Mouse (Mus musculus) limb, embryonic 12.5 days (tissue): ENCODE data around the gene Htr7. TPM values are rescaled to one million over a fixed set of nuclear protein-coding genes. Genes with fewer than 3 reads are reported as not detected.

Experiments
- ATAC-seq: fragments of 200-750 bp; cut with Nextera tagmentation; 2 replicates; pipeline ENCODE4 v1.8.0; 2017; ENCODE audit warnings: low read depth, moderate TSS enrichment; ENCODE audit not compliant: insufficient number of reproducible peaks, insufficient read depth, low FRiP score, low TSS enrichment
- H3K27ac ChIP-seq: fragments of 300-500 bp; sonication (generic); 2 replicates; pipeline ENCODE4 v1.5.1; 2016; ENCODE audit warnings: mild to moderate bottlenecking, moderate library complexity
- H3K27me3 ChIP-seq: fragments of 300-500 bp; sonication (generic); 2 replicates; pipeline ENCODE4 v1.6.1; 2016; ENCODE audit warnings: mild to moderate bottlenecking, moderate library complexity
- H3K36me3 ChIP-seq: fragments of 300-500 bp; sonication (generic); 2 replicates; pipeline ENCODE4 v1.6.1; 2016; ENCODE audit warnings: mild to moderate bottlenecking, moderate library complexity
- H3K4me1 ChIP-seq: fragments of 300-500 bp; sonication (generic); replicated peaks from 2 replicates; pipeline ENCODE4 v1.6.1; 2016
- H3K4me2 ChIP-seq: fragments of 300-500 bp; sonication (generic); 2 replicates; pipeline ENCODE4 v1.6.1; 2016; ENCODE audit warnings: mild to moderate bottlenecking, moderate library complexity
- H3K4me3 ChIP-seq: fragments of 300-500 bp; sonication (generic); replicated peaks from 2 replicates; pipeline ENCODE4 v1.5.1; 2016; ENCODE audit warnings: mild to moderate bottlenecking
- H3K9ac ChIP-seq: fragments of 300-500 bp; sonication (generic); replicated peaks from 2 replicates; pipeline ENCODE4 v1.6.1; 2016; ENCODE audit warnings: mild to moderate bottlenecking, moderate library complexity
- H3K9me3 ChIP-seq: fragments of 300-500 bp; sonication (generic); 2 replicates; pipeline ENCODE4 v1.6.1; 2016; ENCODE audit warnings: mild to moderate bottlenecking, moderate library complexity
- WGBS: fragments of 180-500 bp; shearing (Covaris S2); methylation state at CpG from one replicate; pipeline ENCODE4 v1.1.7; 2016; 5-methylcytosine and 5-hydroxymethylcytosine counted together
- polyA plus RNA-seq: library from polyadenylated mRNA; unstranded; fragments of >200 nt; fragmentation: Nextera tagmentation; extraction: Ambion mirVana; gene quantifications from 2 replicates; pipeline ENCODE4 v1.2.1, GENCODE M21; 2016

Htr7 gene
- polyA plus RNA-seq, result 0.10 and 0.28 TPM in 2 replicates

GRCm38 (mm10) chr19:36057231-36057811 lies at the start of gene Htr7:
TSS of gene Htr7 (minus strand) at chr19:36057507.
- peak within 1 kb of the TSS; percentile 83 for H3K4me2 ChIP-seq
- peak; percentile 87 for ATAC-seq
- H3K36me3 ChIP-seq, result no peaks in the 10 kb centered on the region
- peak within 1 kb of the TSS; percentile 63 for H3K4me3 ChIP-seq
- H3K4me1 ChIP-seq, result peaks cover 8% of the 10 kb centered on the region
- no peak within 1 kb of the TSS for H3K27ac ChIP-seq
- peaks cover 50% of the 10 kb centered on the region for H3K27me3 ChIP-seq
- H3K9me3 ChIP-seq, result no peaks in the 10 kb centered on the region
- WGBS, result under 1% methylated on average over 78 of the region's 86 CpGs
- peak within 1 kb of the TSS; percentile 59 for H3K9ac ChIP-seq

GRCm38 (mm10) chr19:36103909-36104308 lies 46.6 kb upstream of the Htr7 start:
- Histone ChIP-seq H3K9me3 (no peaks in the 10 kb centered on the region), H3K27me3 (peaks cover 5% of the 10 kb centered on the region; the same call in 1 of the 2 replicates), H3K4me3 (no peak overlapping the region), H3K27ac (no peak overlapping the region), H3K4me2 (no peak overlapping the region), H3K4me1 (no peaks in the 10 kb centered on the region), H3K36me3 (peaks cover 53% of the 10 kb centered on the region), H3K9ac (no peak overlapping the region)
- WGBS, result 86% methylated on average over 5 of the region's 5 CpGs
- no peak for ATAC-seq

GRCm38 (mm10) chr19:36098916-36099315 lies 41.6 kb upstream of the Htr7 start:
- Histone ChIP-seq H3K9me3 (no peaks in the 10 kb centered on the region), H3K9ac (no peak overlapping the region), H3K4me3 (no peak overlapping the region), H3K27ac (no peak overlapping the region), H3K4me1 (no peaks in the 10 kb centered on the region), H3K27me3 (no peaks in the 10 kb centered on the region), H3K36me3 (peaks cover 82% of the 10 kb centered on the region), H3K4me2 (no peak overlapping the region)
- WGBS, result 79% methylated on average over 7 of the region's 7 CpGs
- no peak for ATAC-seq

- 91% methylated on average over 1 of the region's 1 CpGs for WGBS
- H3K27me3 ChIP-seq, result no peaks in the 10 kb centered on the region
- ATAC-seq, result no peak
- no peaks in the 10 kb centered on the region for H3K4me1 ChIP-seq
- H3K36me3 ChIP-seq, result peaks cover 84% of the 10 kb centered on the region
- no peak overlapping the region for H3K9ac ChIP-seq
- no peak overlapping the region for H3K27ac ChIP-seq
- no peaks in the 10 kb centered on the region for H3K9me3 ChIP-seq
- no peak overlapping the region for H3K4me3 ChIP-seq
- no peak overlapping the region for H3K4me2 ChIP-seq
Measured at GRCm38 (mm10) chr19:36098265-36098664, 41.0 kb upstream of the Htr7 start.

- Histone ChIP-seq H3K9ac (no peak overlapping the region), H3K36me3 (peaks cover 83% of the 10 kb centered on the region), H3K27me3 (no peaks in the 10 kb centered on the region), H3K4me1 (no peaks in the 10 kb centered on the region), H3K27ac (no peak overlapping the region), H3K4me2 (no peak overlapping the region), H3K4me3 (no peak overlapping the region), H3K9me3 (no peaks in the 10 kb centered on the region)
- ATAC-seq, result no peak
- WGBS, result 88% methylated on average over 3 of the region's 3 CpGs
Measured at GRCm38 (mm10) chr19:36097194-36097593, 39.9 kb upstream of the Htr7 start.

GRCm38 (mm10) chr19:36090781-36091180 lies 33.5 kb upstream of the Htr7 start:
- Histone ChIP-seq H3K9me3 (no peaks in the 10 kb centered on the region), H3K4me3 (no peak overlapping the region), H3K27me3 (no peaks in the 10 kb centered on the region), H3K9ac (no peak overlapping the region), H3K27ac (no peak overlapping the region), H3K36me3 (peaks cover 73% of the 10 kb centered on the region), H3K4me1 (no peaks in the 10 kb centered on the region), H3K4me2 (no peak overlapping the region)
- 53% methylated on average over 5 of the region's 5 CpGs for WGBS
- no peak for ATAC-seq

GRCm38 (mm10) chr19:36083262-36084225 lies 26.2 kb upstream of the Htr7 start, which contains the start of gene Rpp30:
TSS of gene Rpp30 (plus strand) at chr19:36083716.
- Histone ChIP-seq H3K36me3 (peaks cover 13% of the 10 kb centered on the region), H3K9ac (peak within 1 kb of the TSS; percentile 75), H3K4me3 (peak within 1 kb of the TSS; percentile 81), H3K27ac (peak within 1 kb of the TSS; percentile 50; the same call in 1 of the 2 replicates), H3K4me1 (peaks cover 8% of the 10 kb centered on the region), H3K27me3 (no peaks in the 10 kb centered on the region), H3K9me3 (no peaks in the 10 kb centered on the region), H3K4me2 (peak within 1 kb of the TSS; percentile 80)
- 2% methylated on average over 34 of the region's 34 CpGs for WGBS
- peak; percentile 94 for ATAC-seq

- H3K9me3 ChIP-seq, result no peaks in the 10 kb centered on the region
- H3K36me3 ChIP-seq, result peaks cover 5% of the 10 kb centered on the region; the same call in 1 of the 2 replicates
- no peaks in the 10 kb centered on the region for H3K27me3 ChIP-seq
- peak; percentile 74 for ATAC-seq
- H3K4me2 ChIP-seq, result peak overlapping the region; percentile 80
- no peak overlapping the region for H3K27ac ChIP-seq
- peak overlapping the region; percentile 13; the same call in 1 of the 2 replicates for H3K9ac ChIP-seq
- 50% methylated on average over 7 of the region's 7 CpGs for WGBS
- H3K4me1 ChIP-seq, result peaks cover 8% of the 10 kb centered on the region
- H3K4me3 ChIP-seq, result peak overlapping the region; percentile 81
Measured at GRCm38 (mm10) chr19:36082606-36083261, 25.4 kb upstream of the Htr7 start.

- no peak overlapping the region for H3K27ac ChIP-seq
- WGBS, result 69% methylated on average over 2 of the region's 2 CpGs
- ATAC-seq, result no peak
- no peaks in the 10 kb centered on the region for H3K4me1 ChIP-seq
- H3K4me2 ChIP-seq, result no peak overlapping the region
- H3K27me3 ChIP-seq, result peaks cover 15% of the 10 kb centered on the region
- H3K9me3 ChIP-seq, result no peaks in the 10 kb centered on the region
- no peak overlapping the region for H3K4me3 ChIP-seq
- H3K36me3 ChIP-seq, result no peaks in the 10 kb centered on the region
- no peak overlapping the region for H3K9ac ChIP-seq
Measured at GRCm38 (mm10) chr19:36062801-36063529, 5.7 kb upstream of the Htr7 start.

- Histone ChIP-seq H3K4me2 (peak overlapping the region; percentile 83), H3K36me3 (no peaks in the 10 kb centered on the region), H3K9ac (peak overlapping the region; percentile 59), H3K27me3 (peaks cover 50% of the 10 kb centered on the region), H3K27ac (no peak overlapping the region), H3K4me3 (peak overlapping the region; percentile 63), H3K4me1 (peaks cover 8% of the 10 kb centered on the region), H3K9me3 (no peaks in the 10 kb centered on the region)
- ATAC-seq, result no peak; the same call in 1 of the 2 replicates
- 9% methylated on average over 49 of the region's 49 CpGs for WGBS
Measured at GRCm38 (mm10) chr19:36056502-36057221, 645 bp downstream of the Htr7 start.
